Mouse (Mus musculus): ENCODE measurements at regions not wholly inside any gene's neighbourhood (a gene's known extent, or its start where the extent isn't known, plus 50 kb on each side); places are given as distances from the start of the nearest gene placed in this dataset.

DNA sequence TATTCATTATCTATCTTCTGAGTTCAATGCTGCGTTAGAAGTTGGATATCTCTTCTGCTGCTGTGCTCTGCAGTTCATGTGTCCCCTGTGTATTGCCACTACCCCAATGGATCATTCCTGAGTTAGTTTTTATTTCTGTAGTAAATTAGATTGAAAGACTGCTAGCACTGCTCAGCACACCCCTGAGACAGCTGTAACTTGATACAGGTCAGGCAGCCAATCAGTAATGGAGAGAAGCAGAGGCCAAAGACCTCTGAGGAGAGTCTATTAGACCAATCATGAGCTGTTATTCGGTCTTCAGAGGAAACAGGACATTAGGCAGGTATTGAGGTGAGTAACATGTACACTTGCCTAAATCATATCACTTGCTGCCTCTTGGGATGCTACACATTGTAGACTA lies 837.5 kb upstream of the Chordc1 start:
- H3K27ac ChIP-seq (ENCODE audit: low read length), result no peak overlapping the region
- no peaks in the 10 kb centered on the region for H3K27me3 ChIP-seq (ENCODE audit: control insufficient read depth, insufficient read depth, low read length)
- H3K4me1 ChIP-seq (ENCODE audit: control insufficient read depth, insufficient read depth, low read length), result no peaks in the 10 kb centered on the region
- H3K9ac ChIP-seq (replicated peaks; ENCODE audit: low read depth, low read length), result no peak overlapping the region
- ATAC-seq (ENCODE audit: insufficient number of reproducible peaks, insufficient read depth, low FRiP score, low read depth), result no peak
- H3K36me3 ChIP-seq (ENCODE audit: control insufficient read depth, insufficient read depth, low read length), result no peaks in the 10 kb centered on the region
- no peak overlapping the region for H3K4me2 ChIP-seq (replicated peaks; ENCODE audit: low read depth, low read length)
- no peak overlapping the region for H3K4me3 ChIP-seq (ENCODE audit: low read depth, low read length)
- WGBS, result 65% methylated on average over 2 of the region's 2 CpGs
- H3K9me3 ChIP-seq (ENCODE audit: control insufficient read depth, low read depth, low read length), result no peaks in the 10 kb centered on the region

DNA sequence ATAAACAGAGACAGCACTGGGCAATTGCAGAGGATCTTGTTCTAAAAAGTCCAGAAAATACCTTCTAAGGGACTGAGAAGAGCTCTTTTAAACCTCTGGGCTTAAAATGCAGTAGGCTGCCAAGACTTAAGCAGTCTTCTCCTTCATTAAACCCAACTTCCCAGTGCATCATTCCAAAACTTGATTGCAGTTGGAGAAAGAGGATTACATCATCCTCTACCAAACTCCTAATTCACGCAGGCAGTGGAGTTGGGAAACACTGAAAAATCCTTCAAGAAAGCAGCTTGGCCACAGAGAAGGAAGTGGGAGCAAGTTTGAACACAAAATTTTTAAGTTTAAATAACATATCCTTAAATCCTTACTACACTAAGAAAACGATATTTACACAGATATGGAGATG lies 825.5 kb upstream of the Chordc1 start:
- Histone ChIP-seq H3K4me3 (ENCODE audit: low read depth, low read length) (no peak overlapping the region), H3K9me3 (ENCODE audit: control insufficient read depth, low read depth, low read length) (no peaks in the 10 kb centered on the region), H3K9ac (replicated peaks; ENCODE audit: low read depth, low read length) (no peak overlapping the region), H3K36me3 (ENCODE audit: control insufficient read depth, insufficient read depth, low read length) (no peaks in the 10 kb centered on the region), H3K27me3 (ENCODE audit: control insufficient read depth, insufficient read depth, low read length) (no peaks in the 10 kb centered on the region), H3K27ac (ENCODE audit: low read length) (no peak overlapping the region), H3K4me2 (replicated peaks; ENCODE audit: low read depth, low read length) (no peak overlapping the region), H3K4me1 (ENCODE audit: control insufficient read depth, insufficient read depth, low read length) (no peaks in the 10 kb centered on the region)
- WGBS, result 77% methylated on average over 2 of the region's 2 CpGs
- no peak for ATAC-seq (ENCODE audit: insufficient number of reproducible peaks, insufficient read depth, low FRiP score, low read depth)

DNA sequence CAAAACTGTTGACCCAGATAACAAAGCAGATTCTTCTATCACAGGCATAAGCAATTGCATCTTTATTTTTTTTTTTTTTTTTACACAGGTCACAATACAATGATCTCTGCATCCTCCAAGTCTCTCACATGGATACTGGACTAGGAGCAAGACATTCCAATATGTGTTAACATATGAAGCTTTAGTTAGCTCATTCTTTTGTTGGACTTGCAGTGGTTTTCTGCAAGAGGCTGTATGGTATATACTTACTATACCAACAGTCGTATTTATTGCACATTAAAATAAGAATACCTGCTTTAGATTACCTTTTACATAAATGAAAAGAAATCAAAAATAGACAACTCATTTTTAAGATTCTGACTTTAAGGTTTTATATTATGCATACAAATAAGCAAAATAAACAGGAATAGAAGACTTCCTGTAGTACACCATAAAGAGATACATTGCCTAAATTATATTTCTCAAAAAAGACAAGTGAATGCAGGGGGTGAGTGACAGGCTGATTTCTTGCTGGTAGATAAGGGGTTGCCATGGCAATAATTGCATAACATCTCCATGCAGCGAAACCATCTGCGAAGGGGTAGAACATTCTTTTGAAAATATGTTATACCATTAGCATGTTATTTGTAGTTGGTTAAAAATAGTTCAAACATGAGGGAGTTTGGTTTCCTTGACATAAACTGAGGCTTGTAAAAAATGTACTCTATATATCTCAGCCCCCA lies 807.1 kb upstream of the Chordc1 start:
- Histone ChIP-seq H3K36me3 (ENCODE audit: control insufficient read depth, insufficient read depth, low read length) (no peaks in the 10 kb centered on the region), H3K27me3 (ENCODE audit: control insufficient read depth, insufficient read depth, low read length) (no peaks in the 10 kb centered on the region), H3K4me3 (ENCODE audit: low read depth, low read length) (no peak overlapping the region), H3K4me1 (ENCODE audit: control insufficient read depth, insufficient read depth, low read length) (no peaks in the 10 kb centered on the region), H3K9ac (replicated peaks; ENCODE audit: low read depth, low read length) (no peak overlapping the region), H3K9me3 (ENCODE audit: control insufficient read depth, low read depth, low read length) (no peaks in the 10 kb centered on the region), H3K27ac (ENCODE audit: low read length) (no peak overlapping the region), H3K4me2 (replicated peaks; ENCODE audit: low read depth, low read length) (no peak overlapping the region)
- WGBS, result 72% methylated on average over 3 of the region's 3 CpGs
- no peak for ATAC-seq (ENCODE audit: insufficient number of reproducible peaks, insufficient read depth, low FRiP score, low read depth)

GRCm38 (mm10) chr9:17500161-17500756 lies 791.7 kb upstream of the Chordc1 start:
- no peaks in the 10 kb centered on the region for H3K9me3 ChIP-seq (ENCODE audit: control insufficient read depth, low read depth, low read length)
- H3K4me2 ChIP-seq (replicated peaks; ENCODE audit: low read depth, low read length), result no peak overlapping the region
- H3K27ac ChIP-seq (ENCODE audit: low read length), result no peak overlapping the region
- no peak overlapping the region for H3K4me3 ChIP-seq (ENCODE audit: low read depth, low read length)
- no peaks in the 10 kb centered on the region for H3K36me3 ChIP-seq (ENCODE audit: control insufficient read depth, insufficient read depth, low read length)
- no peak overlapping the region for H3K9ac ChIP-seq (replicated peaks; ENCODE audit: low read depth, low read length)
- no peaks in the 10 kb centered on the region for H3K4me1 ChIP-seq (ENCODE audit: control insufficient read depth, insufficient read depth, low read length)
- ATAC-seq (ENCODE audit: insufficient number of reproducible peaks, insufficient read depth, low FRiP score, low read depth), result no peak; the same call in 1 of the 2 replicates
- WGBS, result 31% methylated on average over 7 of the region's 7 CpGs
- no peaks in the 10 kb centered on the region for H3K27me3 ChIP-seq (ENCODE audit: control insufficient read depth, insufficient read depth, low read length)

DNA sequence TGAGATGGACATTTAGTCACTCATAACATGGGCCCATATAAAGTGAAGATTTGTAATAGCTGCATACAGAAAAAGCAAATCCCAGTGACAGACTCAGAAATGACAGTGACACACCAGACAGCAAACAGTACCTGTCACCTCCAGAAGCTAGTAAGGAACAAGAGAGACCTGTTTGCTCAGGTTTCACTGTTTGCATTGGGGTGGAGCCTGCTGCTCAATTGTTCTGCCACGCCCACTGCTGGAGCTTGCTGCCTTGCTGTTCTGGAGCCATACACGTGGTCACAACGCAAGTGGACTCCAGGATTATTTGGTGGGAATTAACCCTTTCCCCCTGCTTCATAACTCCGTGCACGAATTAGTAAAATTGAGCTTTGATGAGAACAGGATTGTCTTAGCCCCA lies 783.2 kb upstream of the Chordc1 start:
- Histone ChIP-seq H3K27me3 (ENCODE audit: control insufficient read depth, insufficient read depth, low read length) (no peaks in the 10 kb centered on the region), H3K27ac (ENCODE audit: low read length) (no peak overlapping the region), H3K4me3 (ENCODE audit: low read depth, low read length) (no peak overlapping the region), H3K9ac (replicated peaks; ENCODE audit: low read depth, low read length) (no peak overlapping the region), H3K4me1 (ENCODE audit: control insufficient read depth, insufficient read depth, low read length) (no peaks in the 10 kb centered on the region), H3K9me3 (ENCODE audit: control insufficient read depth, low read depth, low read length) (no peaks in the 10 kb centered on the region), H3K4me2 (replicated peaks; ENCODE audit: low read depth, low read length) (no peak overlapping the region), H3K36me3 (ENCODE audit: control insufficient read depth, insufficient read depth, low read length) (no peaks in the 10 kb centered on the region)
- peak; percentile 65; the same call in 1 of the 2 replicates for ATAC-seq (ENCODE audit: insufficient number of reproducible peaks, insufficient read depth, low FRiP score, low read depth)
- whole genome bisulfite sequencing, result 58% methylated on average over 5 of the region's 5 CpGs

DNA sequence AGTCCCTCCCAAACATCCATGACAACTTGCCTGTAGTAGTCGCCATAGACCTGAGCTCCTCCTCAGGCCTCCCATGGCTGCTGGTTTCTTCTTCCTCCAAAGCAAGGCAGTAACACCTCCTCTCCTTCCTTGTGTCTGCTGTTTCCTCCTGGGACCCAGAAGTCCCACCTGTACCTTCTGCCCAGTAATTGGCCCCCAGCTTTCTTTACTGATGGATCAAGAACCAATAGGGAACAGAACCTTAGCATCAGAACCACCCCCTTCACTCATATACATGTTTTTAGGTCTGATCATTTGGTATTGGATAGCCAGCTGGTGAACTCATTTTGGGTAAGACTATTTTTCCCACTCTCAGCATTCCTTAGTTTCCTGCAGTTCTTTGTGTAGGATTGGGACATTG lies 735.7 kb upstream of the Chordc1 start:
- Histone ChIP-seq H3K4me2 (replicated peaks; ENCODE audit: low read depth, low read length) (no peak overlapping the region), H3K36me3 (ENCODE audit: control insufficient read depth, insufficient read depth, low read length) (no peaks in the 10 kb centered on the region), H3K4me1 (ENCODE audit: control insufficient read depth, insufficient read depth, low read length) (no peaks in the 10 kb centered on the region), H3K27me3 (ENCODE audit: control insufficient read depth, insufficient read depth, low read length) (no peaks in the 10 kb centered on the region), H3K9me3 (ENCODE audit: control insufficient read depth, low read depth, low read length) (no peaks in the 10 kb centered on the region), H3K9ac (replicated peaks; ENCODE audit: low read depth, low read length) (no peak overlapping the region), H3K27ac (ENCODE audit: low read length) (no peak overlapping the region), H3K4me3 (ENCODE audit: low read depth, low read length) (no peak overlapping the region)
- no peak for ATAC-seq (ENCODE audit: insufficient number of reproducible peaks, insufficient read depth, low FRiP score, low read depth)
- WGBS, result 67% methylated on average over 1 of the region's 1 CpGs

GRCm38 (mm10) chr9:17557611-17558370 lies 734.1 kb upstream of the Chordc1 start:
- ATAC-seq (ENCODE audit: insufficient number of reproducible peaks, insufficient read depth, low FRiP score, low read depth), result no peak
- H3K9me3 ChIP-seq (ENCODE audit: control insufficient read depth, low read depth, low read length), result no peaks in the 10 kb centered on the region
- no peak overlapping the region for H3K9ac ChIP-seq (replicated peaks; ENCODE audit: low read depth, low read length)
- H3K36me3 ChIP-seq (ENCODE audit: control insufficient read depth, insufficient read depth, low read length), result no peaks in the 10 kb centered on the region
- H3K4me2 ChIP-seq (replicated peaks; ENCODE audit: low read depth, low read length), result no peak overlapping the region
- no peak overlapping the region for H3K4me3 ChIP-seq (ENCODE audit: low read depth, low read length)
- 88% methylated on average over 5 of the region's 5 CpGs for WGBS
- no peak overlapping the region for H3K27ac ChIP-seq (ENCODE audit: low read length)
- no peaks in the 10 kb centered on the region for H3K27me3 ChIP-seq (ENCODE audit: control insufficient read depth, insufficient read depth, low read length)
- H3K4me1 ChIP-seq (ENCODE audit: control insufficient read depth, insufficient read depth, low read length), result no peaks in the 10 kb centered on the region

GRCm38 (mm10) chr9:17567784-17568518 lies 724.0 kb upstream of the Chordc1 start:
- no peaks in the 10 kb centered on the region for H3K4me1 ChIP-seq (ENCODE audit: control insufficient read depth, insufficient read depth, low read length)
- 63% methylated on average over 3 of the region's 3 CpGs for WGBS
- no peak overlapping the region for H3K27ac ChIP-seq (ENCODE audit: low read length)
- H3K4me2 ChIP-seq (replicated peaks; ENCODE audit: low read depth, low read length), result no peak overlapping the region
- no peak overlapping the region for H3K4me3 ChIP-seq (ENCODE audit: low read depth, low read length)
- H3K9me3 ChIP-seq (ENCODE audit: control insufficient read depth, low read depth, low read length), result no peaks in the 10 kb centered on the region
- no peaks in the 10 kb centered on the region for H3K27me3 ChIP-seq (ENCODE audit: control insufficient read depth, insufficient read depth, low read length)
- no peak overlapping the region for H3K9ac ChIP-seq (replicated peaks; ENCODE audit: low read depth, low read length)
- no peaks in the 10 kb centered on the region for H3K36me3 ChIP-seq (ENCODE audit: control insufficient read depth, insufficient read depth, low read length)
- ATAC-seq (ENCODE audit: insufficient number of reproducible peaks, insufficient read depth, low FRiP score, low read depth), result no peak

Measured in stomach, embryonic 14.5 days (tissue).